Mouse (Mus musculus): ENCODE results near the gene Npff.

DNA sequence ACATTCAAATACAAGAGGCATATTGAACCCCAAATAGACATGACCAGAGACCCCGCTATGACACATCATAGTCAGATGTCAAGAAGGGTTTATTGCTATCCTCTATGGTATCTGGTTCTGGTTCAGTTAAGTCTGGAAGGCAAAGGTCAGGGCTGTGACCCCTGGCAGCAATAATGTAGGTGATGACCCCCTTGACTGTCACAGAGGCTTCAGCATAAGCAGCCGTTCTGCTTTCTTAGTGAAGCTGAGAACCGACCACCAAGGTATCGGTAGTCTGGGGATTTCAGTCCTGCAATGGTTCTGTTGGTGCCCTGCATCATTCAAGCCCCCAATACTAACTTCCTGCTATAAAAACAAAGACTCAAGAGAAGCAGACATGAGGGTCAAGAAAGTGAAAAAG lies 6.8 kb upstream of the Npff start:
- TF ChIP-seq CTCF (IDR thresholded peaks at IDR 0.05; ENCODE audit: low read depth, low read length) = no peak
- TF ChIP-seq GATA1 (IDR thresholded peaks at IDR 0.05; ENCODE audit: borderline replicate concordance, low read length) = no peak
- TF ChIP-seq POLR2AphosphoS5 (IDR thresholded peaks at IDR 0.05; ENCODE audit: insufficient replicate concordance, low read depth, low read length) = no peak

All from G1E (cell line).